Mouse (Mus musculus): Measurements from ENCODE around the gene St8sia4.
"Not testable (repeated sequence)": the region's sequence is repeated elsewhere in the genome, so short reads cannot be mapped to it uniquely, and the experiment has no call there.

St8sia4 gene

GRCm38 (mm10) chr1:95554556-95554955 lies 112.8 kb downstream of the St8sia4 start:
- H3K27me3 ChIP-seq (ENCODE audit: control insufficient read depth, insufficient read depth, low read length, poor library complexity, severe bottlenecking); DNase-seq (ENCODE audit: low read depth, low spot score); H3K36me3 ChIP-seq (ENCODE audit: control insufficient read depth, insufficient read depth, low read length, poor library complexity, severe bottlenecking): not testable (repeated sequence)

- no peaks in the 10 kb centered on the region for H3K27me3 ChIP-seq (ENCODE audit: control insufficient read depth, insufficient read depth, low read length, poor library complexity, severe bottlenecking)
- DNase-seq (ENCODE audit: low read depth, low spot score) = no peak
- H3K36me3 ChIP-seq (ENCODE audit: control insufficient read depth, insufficient read depth, low read length, poor library complexity, severe bottlenecking) = no peaks in the 10 kb centered on the region
Measured at GRCm38 (mm10) chr1:95541460-95541859, 125.9 kb downstream of the St8sia4 start.
